Mouse (Mus musculus) cortical plate, adult 2 months (tissue): ENCODE measurements at regions not wholly inside any gene's neighbourhood (a gene's known extent, or its start where the extent isn't known, plus 50 kb on each side); places are given as distances from the start of the nearest gene placed in this dataset.

ENCODE experiments used
- H3K27ac ChIP-seq: fragments of 200-500 bp; 2 replicates; pipeline ENCODE4 v1.5.1; 2012; ENCODE audit warnings: low read length, control low read depth, inconsistent platforms; ENCODE audit not compliant: insufficient read depth
- H3K4me1 ChIP-seq: fragments of 200-500 bp; 2 replicates; pipeline ENCODE4 v1.6.1; 2011; ENCODE audit warnings: low read length; ENCODE audit not compliant: control insufficient read depth, insufficient read depth
- H3K4me3 ChIP-seq: fragments of 200-500 bp; 2 replicates; pipeline ENCODE4 v1.5.1; 2011; ENCODE audit warnings: mild to moderate bottlenecking, low read length, control low read depth; ENCODE audit not compliant: insufficient read depth
- CTCF ChIP-seq: fragments of 200-500 bp; IDR thresholded peaks from 2 replicates; pipeline ENCODE4 v1.5.1; 2011; ENCODE audit warnings: mild to moderate bottlenecking, control low read depth, low read length; ENCODE audit not compliant: insufficient read depth; ENCODE audit errors: extremely low read depth
- POLR2A ChIP-seq: fragments of 200-500 bp; IDR thresholded peaks from 2 replicates; pipeline ENCODE4 v1.6.1; 2011; ENCODE audit warnings: mild to moderate bottlenecking, low read length, control low read depth; ENCODE audit not compliant: insufficient read depth; ENCODE audit errors: extremely low read depth

- no peak overlapping the region for H3K4me3 ChIP-seq
- TF ChIP-seq CTCF, result no peak
- no peak for TF ChIP-seq POLR2A
- H3K27ac ChIP-seq, result no peak overlapping the region
- no peaks in the 10 kb centered on the region for H3K4me1 ChIP-seq
Observed at GRCm38 (mm10) chr13:116795041-116795440, 230.3 kb downstream of the Parp8 start.

GRCm38 (mm10) chr13:116781616-116782015, 243.7 kb downstream of the Parp8 start:
- Histone ChIP-seq H3K27ac (no peak overlapping the region), H3K4me3 (no peak overlapping the region), H3K4me1 (no peaks in the 10 kb centered on the region)
- no peak for TF ChIP-seq POLR2A
- no peak for TF ChIP-seq CTCF

- TF ChIP-seq POLR2A, result no peak
- Histone ChIP-seq H3K4me3 (no peak overlapping the region), H3K4me1 (no peaks in the 10 kb centered on the region; the same call in 1 of the 2 replicates), H3K27ac (no peak overlapping the region)
Observed at GRCm38 (mm10) chr13:116765491-116765890, 259.8 kb downstream of the Parp8 start.

GRCm38 (mm10) chr13:116759912-116760311, 265.4 kb downstream of the Parp8 start:
- Histone ChIP-seq H3K27ac (no peak overlapping the region), H3K4me1 (no peaks in the 10 kb centered on the region; the same call in 1 of the 2 replicates), H3K4me3 (no peak overlapping the region)
- no peak for TF ChIP-seq CTCF
- no peak for TF ChIP-seq POLR2A

- Histone ChIP-seq H3K4me1 (no peaks in the 10 kb centered on the region), H3K4me3 (no peak overlapping the region), H3K27ac (no peak overlapping the region)
- TF ChIP-seq CTCF (no peak), POLR2A (no peak)
Observed at GRCm38 (mm10) chr13:116740825-116741224, 284.5 kb downstream of the Parp8 start.

GRCm38 (mm10) chr13:116723361-116724153, 301.8 kb downstream of the Parp8 start:
- no peak overlapping the region for H3K27ac ChIP-seq
- no peaks in the 10 kb centered on the region for H3K4me1 ChIP-seq
- no peak for TF ChIP-seq POLR2A
- no peak for TF ChIP-seq CTCF
- no peak overlapping the region for H3K4me3 ChIP-seq

GRCm38 (mm10) chr13:116714809-116715208, 310.5 kb downstream of the Parp8 start:
- TF ChIP-seq POLR2A (no peak), CTCF (peak; percentile 74)
- Histone ChIP-seq H3K4me1 (no peaks in the 10 kb centered on the region), H3K4me3 (no peak overlapping the region), H3K27ac (no peak overlapping the region)

- TF ChIP-seq POLR2A (no peak), CTCF (peak; percentile 84)
- Histone ChIP-seq H3K4me3 (no peak overlapping the region), H3K4me1 (no peaks in the 10 kb centered on the region), H3K27ac (no peak overlapping the region)
Observed at GRCm38 (mm10) chr13:116711866-116712593, 313.3 kb downstream of the Parp8 start.

GRCm38 (mm10) chr13:116711148-116711865, 314.0 kb downstream of the Parp8 start:
- no peak for TF ChIP-seq CTCF
- Histone ChIP-seq H3K27ac (no peak overlapping the region), H3K4me1 (no peaks in the 10 kb centered on the region), H3K4me3 (no peak overlapping the region)
